Mouse (Mus musculus) small intestine, adult 2 months (tissue): ENCODE data around the gene Tmem52.

Source experiments
- CTCF ChIP-seq: fragments of 200-500 bp; IDR thresholded peaks from 2 replicates; pipeline ENCODE4 v1.5.1; 2012; ENCODE audit warnings: low read depth, mild to moderate bottlenecking, control low read depth, inconsistent platforms, low read length, moderate library complexity, mixed read lengths; ENCODE audit not compliant: insufficient replicate concordance, insufficient read length; ENCODE audit errors: extremely low read depth
- POLR2A ChIP-seq: fragments of 200-500 bp; IDR thresholded peaks from 2 replicates; pipeline ENCODE4 v1.6.1; 2012; ENCODE audit warnings: low read depth, mild to moderate bottlenecking, control low read depth, inconsistent platforms, low read length, moderate library complexity

DNA sequence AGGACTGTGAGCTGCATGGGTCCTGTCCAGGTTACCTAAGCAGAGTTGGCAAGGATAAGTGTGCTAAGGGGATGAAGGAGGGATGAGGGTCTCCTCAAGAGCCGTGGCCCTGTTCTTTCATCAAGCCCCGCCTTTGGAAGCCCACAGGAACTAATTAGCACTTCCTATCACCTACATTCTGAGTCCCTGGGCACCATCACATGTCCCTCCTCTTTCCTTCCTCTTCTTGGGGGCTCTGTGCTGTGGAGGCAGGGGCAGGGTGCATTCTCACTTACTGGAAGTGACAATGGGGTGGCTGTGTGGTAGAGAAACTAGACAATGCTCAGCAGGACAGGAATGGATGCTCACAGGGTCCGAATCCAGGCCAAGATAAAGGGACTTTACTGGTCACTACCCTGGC is 18.8 kb downstream of the Tmem52 start:
- TF ChIP-seq POLR2A (no peak), CTCF (no peak)
